Mouse (Mus musculus) liver, embryonic 18 days (tissue): ENCODE data around the gene Hrnr. TPM values are rescaled to one million over a fixed set of nuclear protein-coding genes. Genes with fewer than 3 reads are reported as not detected.

Experiments
- polyA plus RNA-seq: library from polyadenylated mRNA; depleted of rRNA; stranded (reverse); fragments of >200 nt; gene quantifications from 2 replicates; pipeline ENCODE4 v1.2.3, GENCODE M21; 2012; rRNA removed

The Hrnr gene
- polyA plus RNA-seq, result not detected in 2 replicates

GRCm38 (mm10) chr3:93319449-93319848 lies at the start of gene Hrnr:
Gene Hrnr (plus strand): TSS chr3:93319749.

GRCm38 (mm10) chr3:93273223-93273622 lies 46.3 kb upstream of the Hrnr start, which contains the start of gene Flg:
Gene Flg (plus strand): TSS chr3:93273523.

Other genes starting within 250 kb of the Hrnr start
- gene Crnn, start 175.0 kb upstream of the Hrnr start, polyA plus RNA-seq, result not detected in 2 replicates
- not detected in 2 replicates for gene Flg2, start 122.5 kb upstream of the Hrnr start, polyA plus RNA-seq
- gene Flg, start 46.2 kb upstream of the Hrnr start, polyA plus RNA-seq, result not detected in 2 replicates
- gene Rptn, start 74.0 kb downstream of the Hrnr start, polyA plus RNA-seq, result 0.05 TPM in 2 replicates
- gene Tchh, start 122.6 kb downstream of the Hrnr start, polyA plus RNA-seq, result 0.05 and 0.06 TPM in 2 replicates
- not detected in 2 replicates for gene Tchhl1, start 149.0 kb downstream of the Hrnr start, polyA plus RNA-seq
- gene S100a11, start 200.7 kb downstream of the Hrnr start, polyA plus RNA-seq, result 129 and 140 TPM in 2 replicates
- gene S100a10, start 235.3 kb downstream of the Hrnr start, polyA plus RNA-seq, result 42.7 and 56.0 TPM in 2 replicates